Mouse (Mus musculus) hindbrain, embryonic 14.5 days (tissue): ENCODE results near the gene Slc22a14. TPM values are rescaled to one million over a fixed set of nuclear protein-coding genes. Genes with fewer than 3 reads are reported as not detected.
"Not testable (repeated sequence)": the region's sequence is repeated elsewhere in the genome, so short reads cannot be mapped to it uniquely, and the experiment has no call there.

Experiments used
- ATAC-seq: fragments of 200-750 bp; cut with Nextera tagmentation; 2 replicates; pipeline ENCODE4 v1.8.0; 2017; ENCODE audit warnings: moderate number of reproducible peaks, mild to moderate bottlenecking, moderate TSS enrichment, moderate library complexity; ENCODE audit not compliant: low FRiP score
- DNase-seq: peaks from one replicate; pipeline ENCODE4 v3.0.0-alpha.2; 2015; ENCODE audit warnings: low spot score
- H3K27ac ChIP-seq: fragments of 300-500 bp; sonication (generic); 2 replicates; pipeline ENCODE4 v1.5.1; 2014; ENCODE audit warnings: mild to moderate bottlenecking, moderate library complexity
- H3K27me3 ChIP-seq: fragments of 300-500 bp; sonication (generic); 2 replicates; pipeline ENCODE4 v1.6.1; 2014; ENCODE audit warnings: mild to moderate bottlenecking, low read length, mixed read lengths; ENCODE audit not compliant: control insufficient read depth, insufficient read depth
- H3K36me3 ChIP-seq: fragments of 300-500 bp; sonication (generic); replicated peaks from 2 replicates; pipeline ENCODE4 v1.6.1; 2014; ENCODE audit not compliant: control insufficient read depth, insufficient read depth
- H3K4me1 ChIP-seq: fragments of 300-500 bp; sonication (generic); replicated peaks from 2 replicates; pipeline ENCODE4 v1.6.1; 2014; ENCODE audit warnings: antibody characterized with exemption, low read length, mixed read lengths; ENCODE audit not compliant: control insufficient read depth, insufficient read depth
- H3K4me2 ChIP-seq: fragments of 300-500 bp; sonication (generic); replicated peaks from 2 replicates; pipeline ENCODE4 v1.6.1; 2014; ENCODE audit warnings: mild to moderate bottlenecking, moderate library complexity
- H3K4me3 ChIP-seq: fragments of 300-500 bp; sonication (generic); replicated peaks from 2 replicates; pipeline ENCODE4 v1.5.1; 2014; ENCODE audit warnings: mild to moderate bottlenecking, low read length
- H3K9ac ChIP-seq: fragments of 300-500 bp; sonication (generic); 2 replicates; pipeline ENCODE4 v1.6.1; 2014
- H3K9me3 ChIP-seq: fragments of 300-500 bp; sonication (generic); 2 replicates; pipeline ENCODE4 v1.6.1; 2016; ENCODE audit warnings: low read length; ENCODE audit not compliant: control insufficient read depth
- WGBS: fragments of 180-500 bp; shearing (Covaris S2); extraction: QIAGEN DNeasy Blood & Tissue Kit; methylation state at CpG from one replicate; pipeline ENCODE4 v1.1.7; 2014; 5-methylcytosine and 5-hydroxymethylcytosine counted together
- polyA plus RNA-seq: library from polyadenylated mRNA; unstranded; fragments of >200 nt; fragmentation: Nextera tagmentation; extraction: Ambion mirVana; gene quantifications from 2 replicates; pipeline ENCODE4 v1.2.1, GENCODE M21; 2014

The Slc22a14 gene
- polyA plus RNA-seq, 1 experiment from 2014 or later: not detected

DNA sequence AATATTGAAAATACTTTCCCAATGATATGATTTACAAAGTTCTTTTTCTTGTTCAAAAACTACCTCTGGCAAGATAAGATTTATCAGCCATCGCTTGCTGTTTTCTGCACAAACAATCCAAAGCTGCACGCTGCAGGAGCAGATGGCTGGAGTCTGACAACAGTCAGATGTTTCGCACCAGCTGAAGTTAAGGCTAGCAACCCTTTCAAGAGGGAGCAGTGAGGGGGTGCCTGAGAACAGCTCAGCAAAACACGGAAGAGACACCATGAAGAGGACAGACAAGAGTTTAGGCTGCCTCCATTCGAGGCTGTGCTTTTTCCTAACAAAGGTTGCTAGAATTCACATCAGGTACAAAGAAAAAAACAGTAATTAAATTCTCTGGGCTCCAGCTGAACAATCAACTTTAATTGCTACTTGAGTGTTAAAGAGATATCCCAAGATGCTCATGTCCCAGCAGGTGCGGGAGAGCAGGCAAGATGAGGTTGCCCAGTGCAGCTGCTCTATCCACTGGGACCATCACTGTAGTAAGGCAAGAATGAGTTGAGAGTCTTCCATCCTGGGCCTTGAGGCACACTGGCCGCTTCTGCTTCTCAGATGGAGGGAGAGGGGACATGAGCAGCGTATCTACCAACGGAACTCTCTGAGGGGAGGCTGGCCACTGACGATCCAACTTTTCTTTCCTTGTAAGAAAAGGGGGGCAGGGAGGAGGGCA lies 124.9 kb downstream of the Slc22a14 start:
- ATAC-seq: no peak
- Histone ChIP-seq H3K4me2 (no peak overlapping the region), H3K4me3 (no peak overlapping the region), H3K36me3 (peaks cover 57% of the 10 kb centered on the region), H3K9ac (no peak overlapping the region), H3K4me1 (no peaks in the 10 kb centered on the region), H3K27me3 (no peaks in the 10 kb centered on the region), H3K9me3 (no peaks in the 10 kb centered on the region), H3K27ac (no peak overlapping the region)
- 85% methylated on average over 10 of the region's 10 CpGs for WGBS
- DNase-seq: no peak

DNA sequence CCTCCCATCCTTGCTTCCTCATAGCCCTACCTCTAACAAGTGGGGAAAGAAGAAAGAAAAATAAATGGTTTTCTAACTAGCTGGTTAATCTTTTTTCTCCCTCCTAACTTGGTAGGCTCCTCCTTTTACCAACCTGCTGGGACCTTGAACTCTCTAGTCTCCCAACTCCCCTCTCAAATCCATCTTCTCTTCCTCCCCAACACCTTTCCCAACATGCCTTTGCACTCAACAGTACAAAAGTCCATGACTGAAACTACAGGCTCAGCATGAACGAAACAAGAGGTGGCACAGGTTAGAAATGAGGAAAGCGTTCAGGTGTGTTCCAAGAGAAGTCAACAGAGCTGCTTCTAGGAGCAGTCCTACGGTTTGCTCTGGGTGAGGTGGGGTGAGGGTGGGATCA lies 126.1 kb downstream of the Slc22a14 start:
- Histone ChIP-seq H3K9me3 (no peaks in the 10 kb centered on the region), H3K9ac (no peak overlapping the region), H3K36me3 (peaks cover 51% of the 10 kb centered on the region), H3K4me2 (no peak overlapping the region), H3K27me3 (no peaks in the 10 kb centered on the region), H3K27ac (no peak overlapping the region), H3K4me3 (no peak overlapping the region), H3K4me1 (no peaks in the 10 kb centered on the region)
- DNase-seq (no peak), ATAC-seq (no peak)
- 99% methylated on average over 3 of the region's 3 CpGs for WGBS

DNA sequence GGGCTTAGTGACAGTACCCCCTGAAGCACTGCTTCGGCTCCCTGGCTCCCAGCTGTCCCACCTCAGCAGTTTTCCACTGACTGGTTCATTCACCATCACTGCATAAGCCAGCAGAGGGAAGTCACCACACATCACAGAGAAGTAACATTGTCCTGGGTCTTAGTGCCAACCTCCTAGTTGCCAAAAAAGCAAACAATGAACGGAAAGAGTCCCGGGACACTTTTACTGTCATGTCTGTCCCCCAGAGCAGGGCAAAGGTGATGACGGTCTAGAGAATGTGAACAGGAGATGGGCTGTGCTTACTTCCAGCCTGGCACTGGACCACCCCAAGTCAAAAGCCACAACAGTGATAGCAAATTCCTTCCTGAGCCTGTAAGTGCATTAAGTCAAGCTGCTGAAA lies 126.6 kb downstream of the Slc22a14 start:
- no peak for DNase-seq
- Histone ChIP-seq H3K9me3 (no peaks in the 10 kb centered on the region), H3K4me1 (no peaks in the 10 kb centered on the region), H3K4me3 (no peak overlapping the region), H3K4me2 (no peak overlapping the region), H3K36me3 (peaks cover 47% of the 10 kb centered on the region), H3K9ac (no peak overlapping the region), H3K27ac (no peak overlapping the region), H3K27me3 (no peaks in the 10 kb centered on the region)
- WGBS: 93% methylated on average over 4 of the region's 4 CpGs
- no peak for ATAC-seq

DNA sequence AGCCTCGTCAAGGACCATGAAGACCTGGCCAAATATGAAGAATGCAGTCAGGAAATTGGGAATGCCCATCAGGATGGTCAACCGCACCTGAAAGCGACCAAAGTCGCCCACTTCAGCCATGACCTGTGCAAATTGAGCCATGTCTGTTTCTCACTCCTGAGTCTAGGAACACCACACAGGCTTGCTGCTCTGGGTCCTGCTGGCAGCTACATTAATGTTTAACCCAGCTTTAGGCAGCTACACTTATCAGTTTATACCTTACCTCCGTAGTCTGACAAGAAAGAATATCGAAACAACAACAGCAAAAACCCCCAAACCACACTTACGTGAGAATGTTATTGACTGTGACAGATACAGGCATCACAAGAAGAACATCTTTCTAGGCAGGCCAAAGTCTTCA lies 133.8 kb downstream of the Slc22a14 start:
- no peaks in the 10 kb centered on the region for H3K9me3 ChIP-seq
- no peak overlapping the region for H3K4me2 ChIP-seq
- H3K4me3 ChIP-seq: no peak overlapping the region
- ATAC-seq (no peak), DNase-seq (no peak)
- H3K27ac ChIP-seq: no peak overlapping the region
- WGBS: 97% methylated on average over 7 of the region's 7 CpGs
- no peak overlapping the region for H3K9ac ChIP-seq
- no peaks in the 10 kb centered on the region for H3K27me3 ChIP-seq
- no peaks in the 10 kb centered on the region for H3K4me1 ChIP-seq
- 0 out of 2 replicates have a peak, but pooled peaks cover 5% of the 10 kb centered on the region for H3K36me3 ChIP-seq

DNA sequence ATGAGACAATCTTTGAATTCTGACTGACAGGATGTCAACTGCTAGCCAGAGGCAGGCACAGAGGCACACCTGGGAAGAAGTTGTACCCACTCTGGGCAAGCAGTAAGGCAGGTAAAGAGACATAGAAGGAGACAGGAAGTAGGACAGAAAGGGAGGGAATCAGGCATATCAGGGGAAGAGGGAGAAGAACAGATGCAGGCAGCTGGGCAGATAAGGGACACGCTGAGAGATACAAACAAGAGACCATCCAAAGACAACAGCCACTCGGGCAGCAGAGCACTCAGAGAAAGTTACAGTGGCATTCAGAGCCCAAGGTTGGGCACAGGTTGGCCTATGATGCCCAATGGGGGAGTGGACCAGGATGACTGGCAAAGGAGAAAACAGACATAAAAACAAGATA lies 134.5 kb downstream of the Slc22a14 start:
- no peak for ATAC-seq
- Histone ChIP-seq H3K36me3 (0 out of 2 replicates have a peak, but pooled peaks cover 5% of the 10 kb centered on the region), H3K9ac (no peak overlapping the region), H3K4me1 (no peaks in the 10 kb centered on the region), H3K27me3 (no peaks in the 10 kb centered on the region), H3K9me3 (no peaks in the 10 kb centered on the region), H3K27ac (no peak overlapping the region), H3K4me3 (no peak overlapping the region), H3K4me2 (no peak overlapping the region)
- 97% methylated on average over 2 of the region's 2 CpGs for WGBS
- no peak for DNase-seq

DNA sequence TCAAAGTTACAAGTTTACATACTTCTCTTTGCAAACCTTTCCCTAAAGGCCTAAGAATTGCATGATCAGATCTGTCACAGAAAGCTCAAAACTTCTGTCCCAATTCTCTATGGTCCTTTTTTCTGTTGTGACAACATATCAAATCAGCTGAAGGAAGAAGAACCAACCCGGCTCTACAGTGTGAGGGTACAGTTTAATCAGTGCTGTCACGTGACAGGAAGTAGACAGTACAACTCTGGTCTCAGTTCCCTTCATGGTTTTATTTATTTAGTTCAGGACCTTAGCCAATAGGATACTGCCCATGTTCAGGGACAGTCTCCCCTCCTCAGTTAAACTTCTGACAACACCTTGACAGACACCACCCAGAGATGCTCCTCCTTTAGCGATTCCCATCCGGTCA lies 145.1 kb downstream of the Slc22a14 start:
- no peak overlapping the region for H3K4me2 ChIP-seq
- H3K27ac ChIP-seq: no peak overlapping the region
- WGBS: 93% methylated on average over 4 of the region's 4 CpGs
- peaks cover 32% of the 10 kb centered on the region for H3K36me3 ChIP-seq
- H3K9me3 ChIP-seq: no peaks in the 10 kb centered on the region
- H3K4me1 ChIP-seq: no peaks in the 10 kb centered on the region
- no peak for ATAC-seq
- H3K27me3 ChIP-seq: no peaks in the 10 kb centered on the region
- no peak for DNase-seq
- H3K9ac ChIP-seq: no peak overlapping the region
- no peak overlapping the region for H3K4me3 ChIP-seq

DNA sequence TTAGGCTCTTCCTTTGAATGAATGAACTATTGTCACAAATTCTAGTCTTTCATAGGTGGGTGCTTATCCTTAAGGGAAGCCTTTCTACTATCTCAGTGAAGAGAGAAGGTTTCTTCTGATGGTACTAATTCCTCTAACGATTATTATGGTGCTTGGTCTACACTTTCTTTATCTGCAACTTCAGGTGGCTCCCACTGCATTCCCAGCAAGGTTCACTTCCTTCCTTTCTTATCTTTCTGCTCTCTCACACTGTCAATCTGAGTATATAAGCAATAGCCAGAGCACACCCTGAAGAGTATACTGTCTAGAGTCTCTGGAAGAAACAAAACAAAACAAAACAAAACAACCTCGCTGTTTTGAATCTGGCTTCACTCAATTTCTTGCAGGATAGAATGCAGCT lies 145.7 kb downstream of the Slc22a14 start:
- Histone ChIP-seq H3K4me3 (no peak overlapping the region), H3K9me3 (no peaks in the 10 kb centered on the region), H3K4me2 (no peak overlapping the region), H3K9ac (no peak overlapping the region), H3K4me1 (no peaks in the 10 kb centered on the region), H3K27ac (no peak overlapping the region), H3K36me3 (peaks cover 29% of the 10 kb centered on the region), H3K27me3 (no peaks in the 10 kb centered on the region)
- ATAC-seq (no peak), DNase-seq (no peak)
- 96% methylated on average over 2 of the region's 2 CpGs for WGBS

DNA sequence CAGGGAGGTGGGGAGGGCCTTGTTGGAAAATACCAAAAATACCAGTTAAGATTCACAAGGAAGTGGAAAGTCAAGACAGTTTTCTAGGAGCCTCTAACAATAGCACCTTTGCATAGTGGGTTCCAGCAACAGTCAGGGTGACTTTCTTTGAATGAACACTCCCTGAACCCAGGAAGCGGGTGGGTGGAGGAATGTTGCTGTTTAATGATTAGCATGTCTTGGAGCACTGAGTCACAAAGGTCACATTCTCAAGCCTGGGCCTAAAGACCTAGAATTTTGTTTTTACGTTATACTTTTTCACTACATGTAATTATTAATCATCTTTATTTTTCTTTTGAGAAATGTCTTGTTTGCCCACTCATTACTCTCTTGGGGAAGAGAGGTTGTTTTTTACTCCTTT lies 150.0 kb downstream of the Slc22a14 start:
- H3K4me1 ChIP-seq, DNase-seq, ATAC-seq, H3K4me3 ChIP-seq, H3K27me3 ChIP-seq, H3K4me2 ChIP-seq, H3K27ac ChIP-seq, H3K9me3 ChIP-seq, H3K9ac ChIP-seq: not testable (repeated sequence)
- H3K36me3 ChIP-seq: peaks cover 14% of the 10 kb centered on the region
- 91% methylated on average over 2 of the region's 2 CpGs for WGBS

DNA sequence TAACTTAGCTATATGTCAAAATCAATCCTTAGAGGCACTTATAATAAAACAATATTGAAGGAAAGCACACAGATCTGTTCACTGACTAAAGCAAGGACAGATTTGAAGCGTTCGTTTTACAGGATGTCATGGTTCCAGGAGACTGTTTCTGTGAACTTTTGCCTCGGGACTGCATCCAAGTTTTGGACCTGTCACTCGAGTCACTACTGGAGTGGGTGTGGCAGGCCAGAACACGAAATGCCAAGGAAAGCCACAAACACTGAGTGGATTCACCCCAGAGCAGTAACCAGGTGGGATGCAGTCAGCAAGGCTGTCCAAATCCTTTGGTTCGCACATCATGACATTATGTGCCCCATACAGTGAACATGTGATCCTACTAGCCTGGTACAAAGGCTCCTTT lies 150.8 kb downstream of the Slc22a14 start:
- H3K27ac ChIP-seq: no peak overlapping the region
- no peak overlapping the region for H3K4me3 ChIP-seq
- H3K4me1 ChIP-seq: no peaks in the 10 kb centered on the region
- DNase-seq (no peak), ATAC-seq (no peak)
- no peak overlapping the region for H3K9ac ChIP-seq
- no peak overlapping the region for H3K4me2 ChIP-seq
- H3K9me3 ChIP-seq: no peaks in the 10 kb centered on the region
- 90% methylated on average over 6 of the region's 6 CpGs for WGBS
- H3K36me3 ChIP-seq: peaks cover 8% of the 10 kb centered on the region
- H3K27me3 ChIP-seq: no peaks in the 10 kb centered on the region

DNA sequence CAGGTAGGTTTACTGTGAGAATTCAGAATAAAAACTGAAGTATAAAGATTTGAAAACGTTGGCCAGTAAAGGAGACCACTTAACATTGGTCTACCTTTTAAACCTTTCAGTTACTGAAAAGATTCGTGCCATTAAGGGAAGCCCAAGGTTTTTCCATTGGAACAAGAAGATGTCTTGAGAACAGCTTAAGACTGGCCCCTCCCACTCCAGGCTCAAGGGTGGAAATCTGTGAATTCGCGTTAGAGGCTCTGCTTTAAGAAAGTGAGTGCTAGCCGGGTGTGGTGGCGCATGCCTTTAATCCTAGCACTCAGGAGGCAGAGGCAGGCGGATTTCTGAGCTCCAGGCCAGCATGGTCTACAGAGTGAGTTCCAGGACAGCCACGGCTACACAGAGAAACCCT lies 152.4 kb downstream of the Slc22a14 start:
- DNase-seq (no peak), ATAC-seq (no peak)
- Histone ChIP-seq H3K27ac (no peak overlapping the region), H3K4me2 (no peak overlapping the region), H3K4me3 (no peak overlapping the region), H3K27me3 (no peaks in the 10 kb centered on the region), H3K36me3 (no peaks in the 10 kb centered on the region), H3K4me1 (no peaks in the 10 kb centered on the region), H3K9ac (no peak overlapping the region), H3K9me3 (no peaks in the 10 kb centered on the region)
- 82% methylated on average over 8 of the region's 8 CpGs for WGBS
